In genomic region chr2:116900273-116900843, GRCm38 (mm10) we compare ENCODE assay signal across 9 mouse cellular contexts. TPM values are rescaled to one million over a fixed set of nuclear protein-coding genes. Genes with fewer than 3 reads are reported as not detected.
DNase-seq lines count a peak whose midpoint lies in the region; ATAC-seq and TF ChIP-seq lines count a peak whose summit lies in the region.
"Had no signal": no experiment of that assay in that cellular context is flagged by ENCODE, and none has a peak within 500 bp of the region (broad histone marks: within the 10 kb centered on the region; RNA-seq: fewer than 3 reads in every experiment).

No protein-coding gene starts in this region.

- H3K4me2 ChIP-seq in hindbrain, embryonic 12.5 days (replicated peaks): peak overlapping the region; percentile 63

- peak overlapping the region; percentile 41 for H3K9ac ChIP-seq in liver, adult 2 months (ENCODE audit: low read depth, low read length)
- peak overlapping the region; percentile 42; the same call in 1 of the 2 replicates for H3K9ac ChIP-seq in hindbrain, embryonic 12.5 days

- no peak overlapping the region for H3K27ac ChIP-seq in liver, adult 2 months (replicated peaks; ENCODE audit: insufficient read depth, low read depth, low read length)
- H3K27ac ChIP-seq in brown adipose tissue, adult 24 weeks (replicated peaks; ENCODE audit: low read depth, low read length): peak overlapping the region; percentile 55
- no peak overlapping the region for H3K27ac ChIP-seq in hindbrain, embryonic 12.5 days
- peak overlapping the region; percentile 80 for H3K27ac ChIP-seq in midbrain, embryonic 10.5 days (replicated peaks)

- no peak for TF ChIP-seq POLR2A in liver, adult 2 months (IDR thresholded peaks at IDR 0.05; ENCODE audit: extremely low read depth, insufficient read depth, low read length)

- no peak for TF ChIP-seq CTCF in liver, adult 2 months (IDR thresholded peaks at IDR 0.05; ENCODE audit: low read depth, low read length)

- H3K4me3 ChIP-seq in liver, adult 2 months (ENCODE audit: insufficient read depth, low read depth, low read length): 0 out of 2 replicates have a peak overlapping the region, but pooled peaks have one; percentile 5
- peak overlapping the region; percentile 59 for H3K4me3 ChIP-seq in brown adipose tissue, adult 24 weeks (ENCODE audit: insufficient read depth, low read depth, low read length)
- H3K4me3 ChIP-seq in hindbrain, embryonic 12.5 days: peak overlapping the region; percentile 27
- H3K4me3 ChIP-seq in midbrain, embryonic 10.5 days: peak overlapping the region; percentile 46

- peak; percentile 77; the same call in 1 of the 2 replicates for ATAC-seq in hindbrain, embryonic 12.5 days (ENCODE audit: low FRiP score)

- peaks cover 3% of the 10 kb centered on the region; the same call in 1 of the 2 replicates for H3K4me1 ChIP-seq in liver, adult 2 months (ENCODE audit: control insufficient read depth, insufficient read depth, low read length)
- no peaks in the 10 kb centered on the region for H3K4me1 ChIP-seq in brown adipose tissue, adult 24 weeks (ENCODE audit: control insufficient read depth, insufficient read depth, insufficient read length, low read length)
- 0 out of 2 replicates have a peak, but pooled peaks cover 7% of the 10 kb centered on the region for H3K4me1 ChIP-seq in hindbrain, embryonic 12.5 days
- H3K4me1 ChIP-seq in midbrain, embryonic 10.5 days: peaks cover 9% of the 10 kb centered on the region

- no peaks in the 10 kb centered on the region for H3K36me3 ChIP-seq in liver, adult 2 months (ENCODE audit: control insufficient read depth, insufficient read depth, low read length)
- H3K36me3 ChIP-seq in hindbrain, embryonic 12.5 days: no peaks in the 10 kb centered on the region
- no peaks in the 10 kb centered on the region for H3K36me3 ChIP-seq in midbrain, embryonic 10.5 days

- H3K79me2 ChIP-seq in liver, adult 2 months (ENCODE audit: control insufficient read depth, insufficient read depth, low read length): no peaks in the 10 kb centered on the region

- whole genome bisulfite sequencing in liver, adult 2 months: 51% methylated on average over 10 of the region's 10 CpGs
- 36% methylated on average over 10 of the region's 10 CpGs for WGBS in hindbrain, embryonic 12.5 days
- WGBS in midbrain, embryonic 10.5 days: 47% methylated on average over 10 of the region's 10 CpGs

- DNase-seq in liver, adult 2 months (ENCODE audit: extremely low read depth, low read depth, low spot score): peak; percentile 8
- DNase-seq in liver: no peak
- no peak for DNase-seq in midbrain, embryonic 10.5 days (ENCODE audit: low spot score)
- no peak for DNase-seq in layer of hippocampus, postnatal 36 days
- DNase-seq in thymus, adult 18-20 months: no peak
- no peak for DNase-seq in ovary, adult 18-20 months (ENCODE audit: low spot score)

- no peaks in the 10 kb centered on the region for H3K27me3 ChIP-seq in liver, adult 2 months (ENCODE audit: control insufficient read depth, insufficient read depth, low read length)
- H3K27me3 ChIP-seq in hindbrain, embryonic 12.5 days: 0 out of 2 replicates have a peak, but pooled peaks cover 10% of the 10 kb centered on the region
- H3K27me3 ChIP-seq in midbrain, embryonic 10.5 days (ENCODE audit: low read depth, poor library complexity, severe bottlenecking): peaks cover 17% of the 10 kb centered on the region

- H3K9me3 ChIP-seq in hindbrain, embryonic 12.5 days (replicated peaks): no peaks in the 10 kb centered on the region
- H3K9me3 ChIP-seq in midbrain, embryonic 10.5 days (replicated peaks): no peaks in the 10 kb centered on the region

RNA-seq across cellular contexts. Expression of gene Tmco5, which starts 21.9 kb away (rescaled TPM):
- total RNA-seq in liver, adult 2 months (2014; rRNA removed): not detected in 2 replicates
- not detected in 2 replicates for polyA plus RNA-seq in liver, adult 2 months (2012; rRNA removed)
- polyA plus RNA-seq in brown adipose tissue, adult 24 weeks (2012; ENCODE audit: insufficient read depth, insufficient read length, missing spikeins): not detected in 2 replicates
- polyA plus RNA-seq in hindbrain, embryonic 12.5 days (2016; fragmentation: Nextera tagmentation; extraction: Ambion mirVana): not detected in 2 replicates
- polyA plus RNA-seq in midbrain, embryonic 10.5 days (2016; fragmentation: Nextera tagmentation; extraction: Ambion mirVana): not detected in 2 replicates
- total RNA-seq in layer of hippocampus, postnatal 36 days (2021): 1 to 10 TPM; 1.2 to 1.3 TPM
- polyA plus RNA-seq: spleen, adult 2 months had no signal

Comparison
In these comparisons a context has a peak if more than half of its experiments do, and no peak if none do; other contexts are left out.
1. H3K27ac ChIP-seq: peak in brown adipose tissue, adult 24 weeks (single experiment) and midbrain, embryonic 10.5 days (single experiment); none in liver, adult 2 months (single experiment) and hindbrain, embryonic 12.5 days (single experiment).
2. H3K4me3 ChIP-seq: peak in every context shown above with its lines; median percentile 59 in brown adipose tissue, adult 24 weeks; 46 in midbrain, embryonic 10.5 days; 27 in hindbrain, embryonic 12.5 days; 5 in liver, adult 2 months.